Mouse (Mus musculus) splenic B cell, adult 2 months (primary cell): ENCODE data around the gene Tent5c.

ENCODE experiments used
- DNase-seq: peaks from one replicate; pipeline ENCODE4 v3.0.0-alpha.2; 2011; ENCODE audit warnings: low read depth, low spot score
- H3K27me3 ChIP-seq: 2 replicates; pipeline ENCODE4 v1.6.1; 2012; ENCODE audit warnings: mild to moderate bottlenecking, low read length, moderate library complexity, mixed read lengths; ENCODE audit not compliant: control insufficient read depth, poor library complexity, insufficient read depth, severe bottlenecking
- H3K36me3 ChIP-seq: 2 replicates; pipeline ENCODE4 v1.6.1; 2012; ENCODE audit warnings: mild to moderate bottlenecking, low read length, moderate library complexity, mixed read lengths; ENCODE audit not compliant: control insufficient read depth, poor library complexity, insufficient read depth, severe bottlenecking

Tent5c gene

GRCm38 (mm10) chr3:100409280-100409679 lies 79.8 kb downstream of the Tent5c start:
- peak; percentile 6 for DNase-seq
- Histone ChIP-seq H3K27me3 (no peaks in the 10 kb centered on the region), H3K36me3 (no peaks in the 10 kb centered on the region)

GRCm38 (mm10) chr3:100408351-100409043 lies 80.6 kb downstream of the Tent5c start:
- no peak for DNase-seq

GRCm38 (mm10) chr3:100402656-100403055 lies 86.5 kb downstream of the Tent5c start:
- no peaks in the 10 kb centered on the region for H3K27me3 ChIP-seq
- H3K36me3 ChIP-seq = no peaks in the 10 kb centered on the region
- DNase-seq = no peak

More at GRCm38 (mm10) chr3:100408351-100409043, 80.6 kb downstream of the Tent5c start:
- Histone ChIP-seq H3K36me3 (no peaks in the 10 kb centered on the region), H3K27me3 (no peaks in the 10 kb centered on the region)
